Mouse (Mus musculus) heart, embryonic 16.5 days (tissue): Measurements from ENCODE around the gene Rbm8a. TPM values are rescaled to one million over a fixed set of nuclear protein-coding genes. Genes with fewer than 3 reads are reported as not detected.

Experiments
- ATAC-seq: fragments of 200-750 bp; cut with Nextera tagmentation; replicated peaks from 2 replicates; pipeline ENCODE4 v1.8.0; 2017; ENCODE audit warnings: moderate number of reproducible peaks; ENCODE audit not compliant: insufficient read depth, low FRiP score; ENCODE audit errors: extremely low read depth
- H3K27ac ChIP-seq: fragments of 300-500 bp; sonication (generic); 2 replicates; pipeline ENCODE4 v1.5.1; 2014; ENCODE audit warnings: mild to moderate bottlenecking, low read length, control low read depth, moderate library complexity
- H3K27me3 ChIP-seq: fragments of 300-500 bp; sonication (generic); 2 replicates; pipeline ENCODE4 v1.6.1; 2014; ENCODE audit warnings: low read length, mixed read lengths; ENCODE audit not compliant: control insufficient read depth, insufficient read depth
- H3K36me3 ChIP-seq: fragments of 300-500 bp; sonication (generic); 2 replicates; pipeline ENCODE4 v1.6.1; 2014; ENCODE audit not compliant: control insufficient read depth, insufficient read depth
- H3K4me1 ChIP-seq: fragments of 300-500 bp; sonication (generic); 2 replicates; pipeline ENCODE4 v1.6.1; 2014; ENCODE audit warnings: low read length, mixed read lengths; ENCODE audit not compliant: control insufficient read depth, insufficient read depth
- H3K4me2 ChIP-seq: fragments of 300-500 bp; sonication (generic); 2 replicates; pipeline ENCODE4 v1.6.1; 2014; ENCODE audit warnings: low read depth, mild to moderate bottlenecking, control low read depth, low read length
- H3K4me3 ChIP-seq: fragments of 300-500 bp; sonication (generic); 2 replicates; pipeline ENCODE4 v1.5.1; 2014; ENCODE audit warnings: mild to moderate bottlenecking, control low read depth, low read length
- H3K9ac ChIP-seq: fragments of 300-500 bp; sonication (generic); 2 replicates; pipeline ENCODE4 v1.6.1; 2014; ENCODE audit warnings: low read length, control low read depth
- H3K9me3 ChIP-seq: fragments of 300-500 bp; sonication (generic); replicated peaks from 2 replicates; pipeline ENCODE4 v1.6.1; 2016; ENCODE audit warnings: low read length; ENCODE audit not compliant: control insufficient read depth
- WGBS: fragments of 180-500 bp; shearing (Covaris S2); extraction: QIAGEN DNeasy Blood & Tissue Kit; methylation state at CpG from one replicate; pipeline ENCODE4 v1.1.7; 2014; 5-methylcytosine and 5-hydroxymethylcytosine counted together
- polyA plus RNA-seq: library from polyadenylated mRNA; unstranded; fragments of >200 nt; fragmentation: Nextera tagmentation; extraction: Ambion mirVana; gene quantifications from 2 replicates; pipeline ENCODE4 v1.2.1, GENCODE M21; 2015

Gene Rbm8a
- polyA plus RNA-seq, 1 experiment from 2014 or later: 86.4 TPM

DNA sequence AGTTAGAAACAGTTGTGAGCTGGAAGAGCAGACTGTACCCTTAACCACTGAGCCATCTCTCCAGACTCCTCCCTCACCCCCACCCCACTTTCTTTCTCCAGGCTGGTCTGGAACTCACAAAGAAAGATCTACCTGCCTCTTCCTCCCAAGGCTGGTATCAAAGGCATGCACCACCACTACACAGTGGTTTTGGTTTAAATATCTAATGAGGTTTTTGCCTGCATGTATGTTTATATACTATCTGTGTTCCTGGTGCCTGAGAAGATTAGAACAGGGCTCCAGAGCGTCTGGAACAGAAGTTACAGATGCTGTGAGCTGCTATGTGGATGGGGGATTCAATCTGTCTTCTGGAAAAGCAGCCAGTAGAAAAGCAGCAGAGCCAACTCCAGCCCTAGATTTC, 4.3 kb downstream of the Rbm8a start:
- H3K36me3 ChIP-seq: peaks cover 18% of the 10 kb centered on the region
- 41% methylated on average over 1 of the region's 1 CpGs for WGBS
- ATAC-seq: no peak

GRCm38 (mm10) chr3:96634928-96635879, 5.5 kb downstream of the Rbm8a start, which contains the start of the genes Pex11b and Gm42957:
TSS of gene Pex11b (plus strand) at chr3:96635376.
TSS of gene Gm42957 (plus strand) at chr3:96635474.
- ATAC-seq: peak; percentile 87
- H3K4me1 ChIP-seq: peaks cover 23% of the 10 kb centered on the region
- peak within 1 kb of the TSS; percentile 98 for H3K9ac ChIP-seq
- H3K36me3 ChIP-seq: peaks cover 26% of the 10 kb centered on the region
- WGBS: 1% methylated on average over 60 of the region's 60 CpGs
- H3K4me2 ChIP-seq: peak within 1 kb of the TSS; percentile 74
- H3K27ac ChIP-seq: peak within 1 kb of the TSS; percentile 91
- no peaks in the 10 kb centered on the region for H3K9me3 ChIP-seq
- H3K27me3 ChIP-seq: no peaks in the 10 kb centered on the region
- peak within 1 kb of the TSS; percentile 88 for H3K4me3 ChIP-seq

More for the DNA sequence above, 4.3 kb downstream of the Rbm8a start:
- Histone ChIP-seq H3K4me1 (peaks cover 27% of the 10 kb centered on the region), H3K4me2 (no peak overlapping the region), H3K4me3 (no peak overlapping the region), H3K9ac (no peak overlapping the region), H3K27me3 (no peaks in the 10 kb centered on the region), H3K27ac (no peak overlapping the region), H3K9me3 (no peaks in the 10 kb centered on the region)

DNA sequence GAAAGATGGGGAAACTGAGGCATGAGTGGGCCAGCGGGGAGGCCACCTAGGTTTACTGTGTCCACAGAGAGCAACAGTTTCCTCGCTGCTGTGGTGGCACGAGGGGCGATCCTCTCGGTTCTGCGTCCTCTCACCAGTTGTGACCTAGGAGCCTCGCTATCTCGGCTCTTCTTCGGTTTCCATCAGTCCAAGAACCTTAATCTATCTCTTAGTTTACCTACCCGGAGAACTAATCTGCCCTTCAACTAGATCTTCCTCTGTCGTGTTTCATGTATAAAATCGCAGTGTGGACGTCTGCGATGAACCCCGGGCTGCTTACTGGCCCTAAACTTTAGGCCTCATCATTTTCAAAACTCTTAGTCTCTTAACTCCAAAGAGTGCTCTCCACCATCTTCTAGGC, 6.2 kb downstream of the Rbm8a start:
- Histone ChIP-seq H3K4me3 (peak overlapping the region; percentile 88), H3K27ac (peak overlapping the region; percentile 91), H3K4me1 (peaks cover 19% of the 10 kb centered on the region), H3K27me3 (no peaks in the 10 kb centered on the region), H3K9ac (peak overlapping the region; percentile 98), H3K36me3 (peaks cover 28% of the 10 kb centered on the region), H3K9me3 (no peaks in the 10 kb centered on the region), H3K4me2 (peak overlapping the region; percentile 74)
- WGBS: 7% methylated on average over 15 of the region's 15 CpGs
- ATAC-seq: 0 out of 2 replicates have a peak, but pooled peaks have one; percentile 12

DNA sequence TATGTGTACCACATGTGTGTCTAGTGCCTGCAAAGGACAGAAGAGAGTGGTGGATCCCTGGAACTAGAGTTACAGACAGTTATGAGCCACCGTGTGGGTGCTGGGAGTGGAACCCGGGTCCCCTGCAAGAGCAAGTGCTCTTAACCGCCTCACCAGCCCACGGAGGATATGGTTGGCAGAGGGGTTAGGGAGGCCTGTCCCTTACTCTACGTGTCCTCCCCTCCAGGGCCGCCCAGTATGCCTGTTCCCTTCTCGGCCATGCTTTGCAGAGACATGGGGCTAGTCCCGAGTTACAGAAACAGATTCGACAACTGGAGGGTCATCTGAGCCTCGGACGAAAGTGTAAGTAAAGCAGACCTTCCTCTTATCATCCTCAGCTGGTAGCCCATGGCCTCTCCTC, 6.7 kb downstream of the Rbm8a start:
- Histone ChIP-seq H3K9me3 (no peaks in the 10 kb centered on the region), H3K27me3 (no peaks in the 10 kb centered on the region), H3K27ac (no peak overlapping the region), H3K4me3 (peak overlapping the region; percentile 88), H3K4me1 (peaks cover 15% of the 10 kb centered on the region), H3K4me2 (peak overlapping the region; percentile 74), H3K9ac (peak overlapping the region; percentile 98), H3K36me3 (peaks cover 31% of the 10 kb centered on the region)
- WGBS: 66% methylated on average over 11 of the region's 11 CpGs
- ATAC-seq: no peak

DNA sequence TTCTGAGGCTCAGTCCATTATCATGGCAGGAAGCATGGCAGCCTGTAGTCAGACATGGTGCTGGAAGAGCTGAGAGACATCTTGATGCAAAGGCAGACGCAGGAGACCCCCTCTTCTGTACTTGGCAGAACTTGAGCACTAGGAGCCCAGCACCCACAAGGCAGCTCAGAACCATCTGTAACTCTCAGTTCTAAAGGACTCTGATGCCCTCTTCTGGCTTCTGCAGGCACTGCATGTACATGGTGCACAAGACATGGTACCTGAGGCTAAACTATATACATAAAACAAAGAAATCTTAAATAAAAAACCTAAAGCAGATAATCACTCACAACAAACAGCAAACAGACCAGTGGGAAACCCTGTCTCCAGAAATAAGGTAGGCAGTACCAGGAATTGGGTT, 9.5 kb downstream of the Rbm8a start:
- Histone ChIP-seq H3K27me3 (no peaks in the 10 kb centered on the region), H3K4me1 (peaks cover 15% of the 10 kb centered on the region), H3K27ac (no peak overlapping the region), H3K9ac (no peak overlapping the region), H3K4me3 (no peak overlapping the region), H3K36me3 (peaks cover 33% of the 10 kb centered on the region), H3K4me2 (no peak overlapping the region), H3K9me3 (no peaks in the 10 kb centered on the region)
- no peak for ATAC-seq
- 92% methylated on average over 1 of the region's 1 CpGs for whole genome bisulfite sequencing

DNA sequence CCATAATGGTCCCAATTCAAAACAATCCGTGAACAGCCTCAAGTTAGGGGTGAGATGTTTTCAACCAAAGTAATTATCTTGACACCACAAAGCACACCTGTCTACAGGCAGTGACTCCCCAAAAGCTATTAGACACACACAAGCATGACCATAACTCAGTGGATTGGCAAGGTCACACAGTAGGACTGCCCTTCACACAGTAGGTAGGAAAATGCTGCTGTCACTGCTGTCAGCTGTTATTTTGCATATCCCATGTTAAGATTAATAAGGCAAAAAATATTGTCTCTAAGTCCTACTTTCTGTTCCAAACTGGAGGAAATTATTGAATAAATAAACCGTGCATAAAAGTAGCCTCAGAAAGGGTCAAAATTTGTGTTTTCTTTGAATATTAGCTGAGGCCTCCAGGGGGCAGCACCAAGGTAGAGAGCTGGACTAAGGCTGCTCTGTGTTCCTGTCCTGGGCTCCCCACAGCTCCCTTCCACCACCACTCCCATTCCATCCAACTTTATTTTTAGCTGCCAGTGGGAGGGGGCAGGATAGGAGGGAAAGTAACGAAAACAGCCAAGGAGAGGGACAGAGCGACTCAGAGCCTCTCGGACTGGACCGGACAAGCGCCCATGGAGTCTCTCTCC, 15.4 kb downstream of the Rbm8a start, which contains the start of gene Itga10:
Gene Itga10 (plus strand): TSS at position 567 of the 632 bp plus-strand sequence.
- H3K27me3 ChIP-seq: no peaks in the 10 kb centered on the region
- H3K4me3 ChIP-seq: peak within 1 kb of the TSS; percentile 25; the same call in 1 of the 2 replicates
- WGBS: 43% methylated on average over 7 of the region's 7 CpGs
- 0 out of 2 replicates have a peak within 1 kb of the TSS, but pooled peaks have one; percentile 27 for H3K9ac ChIP-seq
- ATAC-seq: peak; percentile 87
- H3K4me2 ChIP-seq: peak within 1 kb of the TSS; percentile 45
- 0 out of 2 replicates have a peak within 1 kb of the TSS, but pooled peaks have one; percentile 44 for H3K27ac ChIP-seq
- peaks cover 9% of the 10 kb centered on the region for H3K4me1 ChIP-seq
- H3K9me3 ChIP-seq: no peaks in the 10 kb centered on the region
- peaks cover 24% of the 10 kb centered on the region for H3K36me3 ChIP-seq

DNA sequence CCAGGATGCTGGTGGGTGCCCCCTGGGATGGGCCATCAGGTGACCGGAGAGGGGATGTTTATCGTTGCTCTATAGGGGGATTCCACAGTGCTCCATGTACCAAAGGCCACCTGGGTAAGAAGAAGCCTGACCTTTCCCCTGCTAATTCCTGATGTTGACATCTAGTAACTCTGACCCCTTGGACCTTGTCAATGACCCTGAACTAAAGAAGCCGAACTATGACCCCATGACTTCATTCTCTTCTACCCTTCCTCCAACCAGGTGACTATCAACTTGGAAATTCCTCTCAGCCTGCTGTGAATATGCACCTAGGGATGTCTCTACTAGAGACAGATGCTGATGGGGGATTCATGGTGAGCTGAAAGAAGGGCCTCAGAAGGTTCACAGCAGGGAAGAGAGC, 17.6 kb downstream of the Rbm8a start:
- Histone ChIP-seq H3K4me2 (no peak overlapping the region), H3K9me3 (no peaks in the 10 kb centered on the region), H3K27ac (no peak overlapping the region), H3K27me3 (no peaks in the 10 kb centered on the region), H3K4me3 (no peak overlapping the region), H3K9ac (no peak overlapping the region), H3K36me3 (peaks cover 16% of the 10 kb centered on the region), H3K4me1 (peaks cover 9% of the 10 kb centered on the region)
- 84% methylated on average over 3 of the region's 3 CpGs for WGBS
- no peak for ATAC-seq

DNA sequence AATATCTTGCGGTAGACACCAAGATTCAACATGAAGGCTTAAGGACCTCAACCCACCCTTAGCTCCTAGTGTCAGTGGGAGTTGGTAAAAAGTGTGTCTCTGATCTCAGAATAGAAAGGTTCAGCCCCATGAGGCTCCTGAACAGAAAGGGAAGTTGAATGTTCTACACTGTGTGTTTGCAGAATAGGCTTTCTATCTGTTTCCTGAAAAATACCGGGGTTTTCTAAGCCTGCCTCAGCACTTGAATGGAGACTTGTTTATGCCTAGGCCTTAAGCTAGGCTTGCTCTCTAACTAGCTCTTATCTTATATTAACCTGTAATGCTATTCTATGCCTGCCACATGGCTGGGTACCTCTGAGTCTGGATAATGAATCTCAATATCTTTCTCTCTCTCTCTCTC, 31.2 kb downstream of the Rbm8a start:
- no peak for ATAC-seq
- 71% methylated on average over 2 of the region's 2 CpGs for WGBS
- Histone ChIP-seq H3K27ac (no peak overlapping the region), H3K9me3 (no peaks in the 10 kb centered on the region), H3K4me2 (no peak overlapping the region), H3K4me3 (no peak overlapping the region), H3K36me3 (no peaks in the 10 kb centered on the region), H3K9ac (no peak overlapping the region), H3K27me3 (no peaks in the 10 kb centered on the region), H3K4me1 (peaks cover 9% of the 10 kb centered on the region)
